Mouse (Mus musculus) kidney, adult 2 months (tissue): Measurements from ENCODE around the gene Ppp2r3a. TPM values are rescaled to one million over a fixed set of nuclear protein-coding genes. Genes with fewer than 3 reads are reported as not detected.

Experiments
- DNase-seq: peaks from one replicate; pipeline ENCODE4 v3.0.0; 2021
- H3K27ac ChIP-seq: fragments of 200-500 bp; 2 replicates; pipeline ENCODE4 v1.5.1; 2012; ENCODE audit warnings: low read depth, low read length, control low read depth, inconsistent platforms; ENCODE audit not compliant: insufficient read depth
- H3K27me3 ChIP-seq: fragments of 200-500 bp; replicated peaks from 2 replicates; pipeline ENCODE4 v1.6.1; 2012; ENCODE audit warnings: mild to moderate bottlenecking, moderate library complexity, low read length, inconsistent platforms; ENCODE audit not compliant: control insufficient read depth, insufficient read depth
- H3K36me3 ChIP-seq: fragments of 200-500 bp; 2 replicates; pipeline ENCODE4 v1.6.1; 2012; ENCODE audit warnings: mild to moderate bottlenecking, moderate library complexity, low read length, inconsistent platforms; ENCODE audit not compliant: control insufficient read depth, insufficient read depth
- H3K4me1 ChIP-seq: fragments of 200-500 bp; 2 replicates; pipeline ENCODE4 v1.6.1; 2011; ENCODE audit warnings: low read length; ENCODE audit not compliant: control insufficient read depth, insufficient read depth
- H3K4me3 ChIP-seq: fragments of 200-500 bp; 2 replicates; pipeline ENCODE4 v1.5.1; 2011; ENCODE audit warnings: mild to moderate bottlenecking, low read depth, low read length, control low read depth; ENCODE audit not compliant: insufficient read depth
- CTCF ChIP-seq: fragments of 200-500 bp; conservative IDR thresholded peaks from 2 replicates; pipeline ENCODE4 v1.5.1; 2011; ENCODE audit warnings: low read depth, mild to moderate bottlenecking, control low read depth, low read length, moderate library complexity, mixed read lengths; ENCODE audit not compliant: insufficient read depth, insufficient read length
- POLR2A ChIP-seq: fragments of 200-500 bp; IDR thresholded peaks from one replicate; pipeline ENCODE4 v1.6.1; 2011; ENCODE audit warnings: low read depth, low read length, control low read depth
- WGBS: fragments of 180-500 bp; shearing (Covaris S2); methylation state at CpG from one replicate; pipeline ENCODE4 v1.1.7; 2018; 5-methylcytosine and 5-hydroxymethylcytosine counted together
- polyA plus RNA-seq: library from polyadenylated mRNA; depleted of rRNA; stranded (reverse); fragments of >200 nt; gene quantifications from 2 replicates; pipeline ENCODE4 v1.2.3, GENCODE M21; 2012

The Ppp2r3a gene
- polyA plus RNA-seq, 1 experiment: 17.6 TPM

DNA sequence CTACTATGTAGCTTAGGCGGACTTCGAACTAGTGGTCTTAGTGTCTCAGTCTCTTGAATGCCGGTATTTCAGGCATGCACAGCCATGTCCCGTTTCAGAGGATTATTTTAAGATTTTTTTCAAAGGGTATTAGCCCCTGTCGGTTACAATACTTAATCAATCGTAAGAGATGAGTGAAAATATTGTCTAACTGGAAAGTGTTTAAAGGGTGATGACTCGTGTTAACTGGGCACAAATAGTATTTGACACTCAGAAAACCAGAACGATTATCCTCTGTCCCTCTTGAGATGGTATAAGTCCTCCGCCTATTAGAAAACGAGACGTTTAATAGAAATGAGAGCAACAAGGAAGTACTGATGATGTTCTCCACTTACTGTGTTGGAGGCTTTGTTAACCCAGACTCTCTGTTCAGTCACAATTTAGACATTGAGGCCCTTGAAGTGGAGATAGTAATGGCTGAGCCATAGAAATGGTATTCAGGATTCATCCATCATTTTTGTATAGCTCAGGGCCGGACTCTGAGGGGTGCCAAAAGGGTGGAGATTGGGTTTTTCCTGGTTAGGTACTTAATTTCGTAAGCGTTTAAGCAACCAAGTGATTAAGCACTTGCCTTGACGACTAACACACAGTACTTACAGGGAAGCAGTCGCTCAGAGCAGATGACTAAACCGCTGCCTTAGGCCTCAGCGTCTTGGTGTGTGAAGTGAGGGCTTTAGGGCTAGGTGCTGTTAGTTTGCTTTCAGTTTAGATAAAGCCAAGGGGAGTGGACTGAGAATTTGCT is 175.3 kb downstream of the Ppp2r3a start:
- H3K27me3 ChIP-seq: no peaks in the 10 kb centered on the region
- TF ChIP-seq CTCF (no peak), POLR2A (no peak)
- under 1% methylated on average over 18 of the region's 18 CpGs for WGBS
- DNase-seq: peak; percentile 39
- peak overlapping the region; percentile 61 for H3K27ac ChIP-seq
- H3K4me1 ChIP-seq: peaks cover 18% of the 10 kb centered on the region
- no peaks in the 10 kb centered on the region for H3K36me3 ChIP-seq
- peak overlapping the region; percentile 92 for H3K4me3 ChIP-seq

- H3K4me1 ChIP-seq: peaks cover 16% of the 10 kb centered on the region
- H3K27ac ChIP-seq: peak overlapping the region; percentile 61
- under 1% methylated on average over 8 of the region's 8 CpGs for WGBS
- H3K27me3 ChIP-seq: no peaks in the 10 kb centered on the region
- H3K36me3 ChIP-seq: no peaks in the 10 kb centered on the region
- TF ChIP-seq CTCF (no peak), POLR2A (no peak)
- peak overlapping the region; percentile 92 for H3K4me3 ChIP-seq
- DNase-seq: no peak
These were observed 175.9 kb downstream of the Ppp2r3a start for GRCm38 (mm10) chr9:101075694-101076093.

DNA sequence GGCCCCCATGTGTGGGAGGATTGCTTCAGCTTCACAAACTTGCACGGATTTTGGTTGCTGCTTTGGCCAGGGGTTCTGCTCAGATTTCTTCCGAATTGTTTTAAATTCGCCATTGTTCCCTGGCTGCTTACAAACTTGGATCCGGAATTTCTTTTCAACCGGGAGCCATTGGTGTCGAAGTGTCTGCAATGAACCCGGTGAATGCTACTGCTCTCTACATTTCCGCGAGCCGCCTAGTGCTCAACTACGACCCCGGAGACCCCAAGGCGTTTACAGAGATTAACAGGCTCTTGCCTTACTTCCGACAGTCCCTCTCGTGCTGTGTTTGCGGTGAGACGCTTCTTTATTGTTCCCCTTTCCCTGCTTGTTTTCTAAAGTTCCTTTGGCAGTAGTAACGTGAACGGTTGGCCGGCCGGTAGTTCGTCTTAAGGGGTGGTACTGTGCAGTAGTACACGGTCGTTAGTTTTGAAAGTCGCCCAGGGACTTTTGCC is 176.5 kb downstream of the Ppp2r3a start:
- DNase-seq: peak; percentile 35
- Histone ChIP-seq H3K27ac (peak overlapping the region; percentile 100), H3K27me3 (no peaks in the 10 kb centered on the region), H3K4me3 (peak overlapping the region; percentile 92), H3K4me1 (peaks cover 14% of the 10 kb centered on the region), H3K36me3 (no peaks in the 10 kb centered on the region)
- TF ChIP-seq CTCF (no peak), POLR2A (no peak)
- under 1% methylated on average over 25 of the region's 25 CpGs for WGBS

GRCm38 (mm10) chr9:101074332-101075021 is 177.1 kb downstream of the Ppp2r3a start:
- peak overlapping the region; percentile 100 for H3K27ac ChIP-seq
- TF ChIP-seq POLR2A: peak; percentile 27
- no peak for TF ChIP-seq CTCF
- H3K36me3 ChIP-seq: no peaks in the 10 kb centered on the region
- H3K27me3 ChIP-seq: no peaks in the 10 kb centered on the region
- peaks cover 12% of the 10 kb centered on the region for H3K4me1 ChIP-seq
- under 1% methylated on average over 76 of the region's 100 CpGs for WGBS
- H3K4me3 ChIP-seq: peak overlapping the region; percentile 92
- peak; percentile 93 for DNase-seq

DNA sequence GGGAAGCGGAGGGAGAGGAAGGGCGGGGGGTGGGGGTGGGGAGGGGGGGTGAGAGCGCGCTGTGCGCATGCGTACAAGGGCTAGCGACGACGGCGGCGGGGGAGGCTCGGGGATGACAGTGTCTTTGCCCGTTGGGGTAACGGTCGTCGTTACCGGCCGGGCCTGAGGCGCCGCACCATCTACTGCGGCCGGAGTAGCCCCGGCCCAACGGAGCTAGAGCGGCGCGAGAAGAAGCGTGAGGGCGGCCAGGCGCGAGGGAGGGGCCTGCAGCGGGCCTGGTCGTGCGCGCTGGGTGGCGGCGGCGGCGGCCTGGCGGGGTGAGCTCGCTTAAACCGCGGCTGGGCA is 177.6 kb downstream of the Ppp2r3a start, which contains the start of gene Msl2:
Gene Msl2 (plus strand): TSS at position 115 of the 345 bp plus-strand sequence.
- Histone ChIP-seq H3K27me3 (no peaks in the 10 kb centered on the region), H3K36me3 (no peaks in the 10 kb centered on the region), H3K4me3 (peak within 1 kb of the TSS; percentile 92), H3K27ac (peak within 1 kb of the TSS; percentile 100), H3K4me1 (peaks cover 7% of the 10 kb centered on the region)
- under 1% methylated on average over 32 of the region's 43 CpGs for WGBS
- TF ChIP-seq CTCF: no peak
- peak; percentile 66 for TF ChIP-seq POLR2A
- no peak for DNase-seq

DNA sequence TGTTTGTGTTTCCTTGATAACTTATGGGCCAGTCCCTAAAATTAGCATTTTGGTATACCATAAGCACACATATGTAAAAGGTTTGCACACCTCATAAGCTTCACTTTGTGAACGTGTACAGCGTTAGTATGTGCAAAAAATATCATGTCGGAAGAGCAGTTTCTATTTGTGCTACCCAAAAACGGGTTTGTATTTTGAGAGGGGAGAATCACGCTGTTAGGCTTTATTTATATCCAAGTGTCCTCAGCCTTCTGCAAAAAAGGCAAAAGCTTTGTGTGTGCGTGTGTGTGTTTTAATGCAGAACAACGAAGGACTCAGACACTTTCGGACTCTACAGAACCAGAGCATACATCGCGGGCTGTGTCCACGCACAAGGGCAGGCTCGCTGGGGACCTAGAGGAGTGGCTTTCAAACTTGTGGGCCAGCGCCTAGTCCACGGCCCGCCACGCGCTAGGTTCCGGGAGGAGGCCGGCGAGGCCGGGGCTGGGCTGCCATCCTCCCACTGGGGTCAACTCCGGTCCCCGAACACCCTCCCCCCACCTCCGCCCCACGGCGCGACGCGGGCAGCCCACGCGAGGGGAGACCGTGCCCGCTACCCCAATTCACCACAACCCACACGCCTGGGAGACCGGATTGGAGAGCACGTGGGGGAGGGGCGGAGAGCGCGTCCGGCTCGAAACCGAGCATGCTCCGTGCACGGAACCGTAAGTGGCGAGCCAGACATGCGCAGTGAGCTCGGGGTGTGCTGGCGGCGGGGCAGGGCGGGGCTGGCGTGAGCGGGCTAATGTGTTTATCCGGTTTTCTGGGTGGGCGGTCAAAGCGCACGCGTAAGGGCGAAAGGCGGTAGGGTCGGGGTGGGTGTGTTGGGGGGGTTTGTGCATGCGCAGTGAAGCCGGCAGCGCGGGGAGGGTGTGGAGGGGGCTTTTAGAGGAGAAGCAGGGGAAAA is 178.3 kb downstream of the Ppp2r3a start:
- Histone ChIP-seq H3K27me3 (no peaks in the 10 kb centered on the region), H3K4me3 (peak overlapping the region; percentile 92), H3K27ac (peak overlapping the region; percentile 86), H3K4me1 (peaks cover 2% of the 10 kb centered on the region; the same call in 1 of the 2 replicates), H3K36me3 (no peaks in the 10 kb centered on the region)
- 1% methylated on average over 63 of the region's 65 CpGs for WGBS
- peak; percentile 99 for DNase-seq
- TF ChIP-seq POLR2A: peak; percentile 53
- TF ChIP-seq CTCF: no peak
